Mouse (Mus musculus): ENCODE measurements around the gene Stx2.

Stx2 gene

GRCm38 (mm10) chr5:128952291-128953195 lies 55.8 kb downstream of the Stx2 start:
- peak; percentile 9 to 16 for DNase-seq

GRCm38 (mm10) chr5:128951472-128951871 lies 56.9 kb downstream of the Stx2 start:
- DNase-seq = no peak

- peak; percentile 11 to 47 for DNase-seq
These were observed 61.3 kb downstream of the Stx2 start for GRCm38 (mm10) chr5:128947093-128947492.

GRCm38 (mm10) chr5:128940436-128940835 lies 67.9 kb downstream of the Stx2 start:
- no peak for DNase-seq

GRCm38 (mm10) chr5:128935359-128935899 lies 72.9 kb downstream of the Stx2 start:
- peak; percentile 14 to 49 for DNase-seq
